Mouse (Mus musculus): ENCODE data around the gene Cbwd1. TPM values are rescaled to one million over a fixed set of nuclear protein-coding genes. Genes with fewer than 3 reads are reported as not detected.
A peak's percentile ranks its signal among the peaks of the same experiment; 100 is the strongest.

The Cbwd1 gene
- 12.5 and 15.0 TPM in 2 replicates for polyA plus RNA-seq (2014; fragmentation: Nextera tagmentation; extraction: Ambion mirVana)

DNA sequence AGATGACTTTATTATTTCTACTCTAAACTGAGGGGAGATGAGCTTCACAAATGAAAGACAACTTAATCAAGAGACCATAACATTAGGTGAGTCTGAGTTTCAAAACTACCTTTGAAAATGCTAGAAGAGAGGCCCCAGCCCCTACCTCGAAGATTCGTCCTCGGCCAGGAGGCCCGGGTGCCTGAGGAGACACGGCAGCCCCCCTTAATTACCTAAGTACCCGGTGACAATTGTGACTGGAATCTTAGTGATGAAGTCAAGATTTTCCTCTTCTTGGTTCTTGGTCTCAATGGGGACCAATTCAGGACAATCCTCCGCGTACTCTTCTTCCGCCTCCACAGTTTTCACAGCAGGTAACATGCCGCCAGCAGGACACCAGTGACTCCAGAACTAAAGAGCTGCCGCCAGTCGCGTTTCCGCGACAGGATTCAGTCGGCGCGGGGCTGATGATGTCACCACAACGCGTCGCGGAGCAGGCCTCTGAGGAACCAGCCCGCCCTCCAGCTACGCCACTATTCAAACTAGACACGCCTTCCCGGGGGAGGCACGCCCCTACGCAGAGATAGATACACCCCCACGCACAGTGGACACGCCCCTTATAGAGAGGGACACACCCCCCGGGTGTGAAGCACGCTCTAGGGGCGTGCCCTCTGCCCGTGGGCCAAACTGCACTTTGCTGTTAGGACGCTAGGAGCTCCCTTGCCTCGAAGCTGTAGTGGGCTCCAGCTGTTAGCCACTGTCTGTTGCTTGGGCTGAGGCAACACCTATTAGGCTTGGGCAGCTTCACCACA lies at the start of gene Cbwd1:
Gene Cbwd1 (minus strand): TSS at position 439 of the 791 bp plus-strand sequence.
- no peaks in the 10 kb centered on the region for H3K27me3 ChIP-seq (ENCODE audit: control insufficient read depth, insufficient read depth, low read length)
- under 1% methylated on average over 36 of the region's 36 CpGs for WGBS
- H3K4me2 ChIP-seq (ENCODE audit: low read length) = peak within 1 kb of the TSS; percentile 77
- peak within 1 kb of the TSS; percentile 72 for H3K4me3 ChIP-seq (replicated peaks; ENCODE audit: low read depth, low read length)
- DNase-seq = peak; percentile 99
- no peaks in the 10 kb centered on the region for H3K36me3 ChIP-seq (ENCODE audit: control insufficient read depth, insufficient read depth, low read length)
- peak; percentile 98 for ATAC-seq (ENCODE audit: low FRiP score, low TSS enrichment)
- peak within 1 kb of the TSS; percentile 64; the same call in 1 of the 2 replicates for H3K9ac ChIP-seq (replicated peaks; ENCODE audit: low read length)
- peaks cover 5% of the 10 kb centered on the region for H3K4me1 ChIP-seq (ENCODE audit: control insufficient read depth, insufficient read depth, low read length)
- H3K27ac ChIP-seq (replicated peaks; ENCODE audit: low read depth, low read length) = peak within 1 kb of the TSS; percentile 52
- H3K9me3 ChIP-seq (ENCODE audit: control insufficient read depth, low read length) = no peaks in the 10 kb centered on the region

DNA sequence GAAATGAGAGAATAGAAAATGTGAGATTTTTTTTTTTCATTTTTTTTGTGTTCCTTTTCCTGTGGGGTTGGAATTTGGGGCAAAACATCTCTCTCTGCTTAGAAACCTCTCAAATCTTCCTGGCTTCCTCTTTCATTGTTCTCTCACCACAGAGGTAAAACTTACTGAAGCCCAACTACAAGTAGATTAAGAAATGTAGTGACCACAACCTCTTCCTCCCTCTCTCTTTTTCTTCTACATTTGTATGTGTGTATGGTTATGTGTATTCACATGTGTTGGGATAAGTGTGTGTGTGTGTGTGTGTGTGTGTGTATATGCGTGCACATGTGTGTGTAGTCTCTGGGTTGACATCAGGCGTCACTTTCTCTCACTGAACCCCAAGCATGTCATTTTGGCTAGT lies 47.1 kb upstream of the Cbwd1 start:
- 88% methylated on average over 2 of the region's 2 CpGs for WGBS
- no peak overlapping the region for H3K9ac ChIP-seq (replicated peaks; ENCODE audit: low read length)
- no peak overlapping the region for H3K4me2 ChIP-seq (ENCODE audit: low read length)
- H3K27me3 ChIP-seq (ENCODE audit: control insufficient read depth, insufficient read depth, low read length) = no peaks in the 10 kb centered on the region
- H3K4me1 ChIP-seq (ENCODE audit: control insufficient read depth, insufficient read depth, low read length) = 0 out of 2 replicates have a peak, but pooled peaks cover 5% of the 10 kb centered on the region
- ATAC-seq (ENCODE audit: low FRiP score, low TSS enrichment) (no peak), DNase-seq (no peak)
- H3K4me3 ChIP-seq (replicated peaks; ENCODE audit: low read depth, low read length) = no peak overlapping the region
- H3K27ac ChIP-seq (replicated peaks; ENCODE audit: low read depth, low read length) = no peak overlapping the region
- H3K9me3 ChIP-seq (ENCODE audit: control insufficient read depth, low read length) = no peaks in the 10 kb centered on the region
- H3K36me3 ChIP-seq (ENCODE audit: control insufficient read depth, insufficient read depth, low read length) = no peaks in the 10 kb centered on the region

DNA sequence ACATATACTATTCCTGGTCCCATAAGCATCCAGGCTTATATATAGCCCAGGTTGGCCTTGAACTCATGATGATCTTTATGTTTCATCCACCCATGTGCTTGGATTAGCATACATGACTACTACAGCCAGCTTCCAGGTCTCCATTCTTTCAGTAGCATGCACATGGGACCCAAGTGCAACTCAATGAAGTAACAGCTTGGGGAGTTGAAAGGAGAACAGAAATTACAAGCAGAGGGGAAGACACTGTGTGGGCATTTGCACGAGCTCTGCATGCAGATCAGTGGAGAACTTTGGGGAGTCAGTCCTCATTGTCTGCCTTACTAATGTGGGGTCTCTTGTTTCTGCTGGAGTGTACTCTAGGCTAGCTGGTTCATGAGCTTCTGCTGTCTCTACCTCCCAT lies 45.3 kb upstream of the Cbwd1 start:
- Histone ChIP-seq H3K4me3 (replicated peaks; ENCODE audit: low read depth, low read length) (no peak overlapping the region), H3K9me3 (ENCODE audit: control insufficient read depth, low read length) (no peaks in the 10 kb centered on the region), H3K4me1 (ENCODE audit: control insufficient read depth, insufficient read depth, low read length) (0 out of 2 replicates have a peak, but pooled peaks cover 5% of the 10 kb centered on the region), H3K27ac (replicated peaks; ENCODE audit: low read depth, low read length) (no peak overlapping the region), H3K4me2 (ENCODE audit: low read length) (no peak overlapping the region), H3K9ac (replicated peaks; ENCODE audit: low read length) (no peak overlapping the region), H3K36me3 (ENCODE audit: control insufficient read depth, insufficient read depth, low read length) (no peaks in the 10 kb centered on the region), H3K27me3 (ENCODE audit: control insufficient read depth, insufficient read depth, low read length) (peaks cover 5% of the 10 kb centered on the region; the same call in 1 of the 2 replicates)
- ATAC-seq (ENCODE audit: low FRiP score, low TSS enrichment) (no peak), DNase-seq (no peak)
- 80% methylated on average over 1 of the region's 1 CpGs for WGBS

- Histone ChIP-seq H3K27ac (replicated peaks; ENCODE audit: low read depth, low read length) (no peak overlapping the region), H3K9ac (replicated peaks; ENCODE audit: low read length) (no peak overlapping the region), H3K36me3 (ENCODE audit: control insufficient read depth, insufficient read depth, low read length) (no peaks in the 10 kb centered on the region), H3K4me2 (ENCODE audit: low read length) (no peak overlapping the region), H3K9me3 (ENCODE audit: control insufficient read depth, low read length) (no peaks in the 10 kb centered on the region), H3K27me3 (ENCODE audit: control insufficient read depth, insufficient read depth, low read length) (peaks cover 33% of the 10 kb centered on the region), H3K4me3 (replicated peaks; ENCODE audit: low read depth, low read length) (no peak overlapping the region), H3K4me1 (ENCODE audit: control insufficient read depth, insufficient read depth, low read length) (0 out of 2 replicates have a peak, but pooled peaks cover 12% of the 10 kb centered on the region)
- DNase-seq (peak; percentile 10), ATAC-seq (ENCODE audit: low FRiP score, low TSS enrichment) (no peak)
- WGBS = 62% methylated on average over 4 of the region's 4 CpGs
Observed at GRCm38 (mm10) chr19:25003810-25004209, 42.4 kb upstream of the Cbwd1 start.

DNA sequence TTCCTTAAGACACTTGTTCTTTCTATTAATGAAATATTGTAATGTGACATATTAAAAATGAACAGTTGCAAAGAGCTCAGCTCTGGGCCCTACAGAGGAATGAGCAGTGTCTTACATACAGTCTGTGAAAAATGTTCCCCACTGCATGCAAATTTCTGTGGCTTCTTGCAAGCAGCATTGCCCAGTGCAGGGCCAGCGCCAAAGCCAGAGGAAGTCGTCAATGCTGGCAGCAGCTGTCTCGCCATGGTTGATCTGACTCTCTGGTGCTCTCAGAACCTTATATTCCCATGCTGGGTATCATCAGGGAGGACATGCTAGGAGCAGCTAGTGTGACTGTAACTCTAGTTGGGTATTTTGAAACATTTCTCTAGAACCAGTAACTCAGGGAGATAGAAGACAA lies 41.4 kb upstream of the Cbwd1 start:
- H3K4me2 ChIP-seq (ENCODE audit: low read length) = no peak overlapping the region
- H3K9ac ChIP-seq (replicated peaks; ENCODE audit: low read length) = no peak overlapping the region
- H3K27me3 ChIP-seq (ENCODE audit: control insufficient read depth, insufficient read depth, low read length) = peaks cover 42% of the 10 kb centered on the region
- no peak overlapping the region for H3K27ac ChIP-seq (replicated peaks; ENCODE audit: low read depth, low read length)
- DNase-seq = no peak
- no peaks in the 10 kb centered on the region for H3K36me3 ChIP-seq (ENCODE audit: control insufficient read depth, insufficient read depth, low read length)
- WGBS = 69% methylated on average over 3 of the region's 3 CpGs
- no peaks in the 10 kb centered on the region for H3K9me3 ChIP-seq (ENCODE audit: control insufficient read depth, low read length)
- 0 out of 2 replicates have a peak, but pooled peaks cover 12% of the 10 kb centered on the region for H3K4me1 ChIP-seq (ENCODE audit: control insufficient read depth, insufficient read depth, low read length)
- no peak for ATAC-seq (ENCODE audit: low FRiP score, low TSS enrichment)
- no peak overlapping the region for H3K4me3 ChIP-seq (replicated peaks; ENCODE audit: low read depth, low read length)

DNA sequence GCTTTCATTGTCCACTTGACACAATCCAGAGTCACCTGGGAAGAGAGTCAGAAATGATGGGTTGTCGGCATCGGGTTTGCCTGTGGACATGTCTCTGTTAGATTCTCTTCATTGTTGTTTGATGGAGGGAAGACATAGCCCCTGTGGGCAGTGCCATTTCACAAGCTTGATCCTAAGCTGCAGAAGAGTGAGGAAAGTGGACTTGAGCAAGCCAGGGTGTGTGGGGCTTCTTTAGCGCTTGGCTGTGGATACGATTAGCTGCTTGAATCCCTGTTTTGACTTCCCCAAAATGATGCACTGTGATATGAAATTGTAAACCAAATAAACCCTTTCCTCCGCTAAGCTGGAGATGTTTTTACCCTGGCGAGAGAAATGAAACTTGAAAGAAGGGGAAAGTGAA lies 40.6 kb upstream of the Cbwd1 start:
- WGBS = 89% methylated on average over 6 of the region's 6 CpGs
- no peak overlapping the region for H3K27ac ChIP-seq (replicated peaks; ENCODE audit: low read depth, low read length)
- no peak overlapping the region for H3K4me3 ChIP-seq (replicated peaks; ENCODE audit: low read depth, low read length)
- H3K36me3 ChIP-seq (ENCODE audit: control insufficient read depth, insufficient read depth, low read length) = no peaks in the 10 kb centered on the region
- DNase-seq = no peak
- no peaks in the 10 kb centered on the region for H3K9me3 ChIP-seq (ENCODE audit: control insufficient read depth, low read length)
- 0 out of 2 replicates have a peak, but pooled peaks cover 12% of the 10 kb centered on the region for H3K4me1 ChIP-seq (ENCODE audit: control insufficient read depth, insufficient read depth, low read length)
- no peak for ATAC-seq (ENCODE audit: low FRiP score, low TSS enrichment)
- H3K27me3 ChIP-seq (ENCODE audit: control insufficient read depth, insufficient read depth, low read length) = peaks cover 46% of the 10 kb centered on the region
- H3K4me2 ChIP-seq (ENCODE audit: low read length) = no peak overlapping the region
- H3K9ac ChIP-seq (replicated peaks; ENCODE audit: low read length) = no peak overlapping the region

DNA sequence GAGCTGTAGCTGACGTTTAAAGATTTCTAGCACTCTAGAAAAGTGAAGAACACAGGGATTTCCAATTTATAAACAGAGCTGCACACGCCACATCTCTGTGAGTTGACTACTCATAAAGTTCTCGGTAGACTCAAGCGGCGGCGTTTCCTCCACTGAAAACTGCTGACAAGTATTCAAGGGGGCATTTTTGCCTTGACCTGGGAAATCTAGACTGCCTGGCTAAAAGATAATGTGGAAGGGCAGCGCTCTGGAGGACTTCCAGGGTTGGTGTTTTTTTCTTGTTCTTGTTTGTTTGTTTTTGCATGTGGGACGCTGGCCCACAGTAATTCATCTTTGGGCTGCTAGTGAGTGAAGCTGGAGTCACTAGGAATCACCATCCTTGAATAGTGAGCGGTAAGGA lies 38.7 kb upstream of the Cbwd1 start:
- Histone ChIP-seq H3K9ac (replicated peaks; ENCODE audit: low read length) (no peak overlapping the region), H3K4me1 (ENCODE audit: control insufficient read depth, insufficient read depth, low read length) (0 out of 2 replicates have a peak, but pooled peaks cover 12% of the 10 kb centered on the region), H3K27me3 (ENCODE audit: control insufficient read depth, insufficient read depth, low read length) (peaks cover 46% of the 10 kb centered on the region)

GRCm38 (mm10) chr19:24999201-24999886 lies 37.9 kb upstream of the Cbwd1 start, which contains the start of gene Dock8:
Gene Dock8, plus strand, starts transcription at chr19:24999534.
- 0 out of 2 replicates have a peak, but pooled peaks cover 12% of the 10 kb centered on the region for H3K4me1 ChIP-seq (ENCODE audit: control insufficient read depth, insufficient read depth, low read length)
- H3K36me3 ChIP-seq (ENCODE audit: control insufficient read depth, insufficient read depth, low read length) = no peaks in the 10 kb centered on the region
- no peaks in the 10 kb centered on the region for H3K9me3 ChIP-seq (ENCODE audit: control insufficient read depth, low read length)
- ATAC-seq (ENCODE audit: low FRiP score, low TSS enrichment) = peak; percentile 50; the same call in 1 of the 2 replicates
- peak within 1 kb of the TSS; percentile 40 for H3K9ac ChIP-seq (replicated peaks; ENCODE audit: low read length)
- peaks cover 46% of the 10 kb centered on the region for H3K27me3 ChIP-seq (ENCODE audit: control insufficient read depth, insufficient read depth, low read length)
- peak within 1 kb of the TSS; percentile 98 for H3K4me2 ChIP-seq (ENCODE audit: low read length)
- no peak within 1 kb of the TSS for H3K27ac ChIP-seq (replicated peaks; ENCODE audit: low read depth, low read length)
- under 1% methylated on average over 107 of the region's 109 CpGs for WGBS
- peak within 1 kb of the TSS; percentile 61 for H3K4me3 ChIP-seq (replicated peaks; ENCODE audit: low read depth, low read length)
- DNase-seq = peak; percentile 64

More for the DNA sequence above, 38.7 kb upstream of the Cbwd1 start:
- H3K4me3 ChIP-seq (replicated peaks; ENCODE audit: low read depth, low read length) = peak overlapping the region; percentile 61; the same call in 1 of the 2 replicates
- no peak for ATAC-seq (ENCODE audit: low FRiP score, low TSS enrichment)
- peak overlapping the region; percentile 98 for H3K4me2 ChIP-seq (ENCODE audit: low read length)
- no peaks in the 10 kb centered on the region for H3K36me3 ChIP-seq (ENCODE audit: control insufficient read depth, insufficient read depth, low read length)
- no peak for DNase-seq
- 43% methylated on average over 9 of the region's 9 CpGs for WGBS
- H3K27ac ChIP-seq (replicated peaks; ENCODE audit: low read depth, low read length) = no peak overlapping the region
- no peaks in the 10 kb centered on the region for H3K9me3 ChIP-seq (ENCODE audit: control insufficient read depth, low read length)
